7 mouse cellular contexts compared by ENCODE assay signal in genomic region chr12:100528246-100528645, GRCm38 (mm10). TPM values are rescaled to one million over a fixed set of nuclear protein-coding genes. Genes with fewer than 3 reads are reported as not detected.
DNase-seq lines count a peak whose midpoint lies in the region; ATAC-seq and TF ChIP-seq lines count a peak whose summit lies in the region.

No protein-coding gene starts in this region.

- H3K9me3 ChIP-seq in embryonic facial prominence, embryonic 10.5 days, result no peaks in the 10 kb centered on the region
- no peaks in the 10 kb centered on the region for H3K9me3 ChIP-seq in hindbrain, embryonic 14.5 days (ENCODE audit: control insufficient read depth, low read length)
- no peaks in the 10 kb centered on the region for H3K9me3 ChIP-seq in neural tube, embryonic 13.5 days

- H3K27me3 ChIP-seq in liver, adult 2 months (ENCODE audit: control insufficient read depth, insufficient read depth, low read length), result no peaks in the 10 kb centered on the region
- H3K27me3 ChIP-seq in embryonic facial prominence, embryonic 10.5 days (replicated peaks; ENCODE audit: low read depth, poor library complexity, severe bottlenecking), result no peaks in the 10 kb centered on the region
- no peaks in the 10 kb centered on the region for H3K27me3 ChIP-seq in hindbrain, embryonic 14.5 days (ENCODE audit: control insufficient read depth, insufficient read depth, low read length)
- H3K27me3 ChIP-seq in neural tube, embryonic 13.5 days, result no peaks in the 10 kb centered on the region

- H3K79me2 ChIP-seq in liver, adult 2 months (ENCODE audit: control insufficient read depth, insufficient read depth, low read length), result no peaks in the 10 kb centered on the region

- peak overlapping the region; percentile 54 for H3K4me2 ChIP-seq in hindbrain, embryonic 14.5 days (replicated peaks)
- peak overlapping the region; percentile 55 for H3K4me2 ChIP-seq in neural tube, embryonic 13.5 days

- no peak for TF ChIP-seq CTCF in liver, adult 2 months (IDR thresholded peaks at IDR 0.05; ENCODE audit: low read depth, low read length)

- no peak overlapping the region for H3K4me3 ChIP-seq in liver, adult 2 months (ENCODE audit: insufficient read depth, low read depth, low read length)
- no peak overlapping the region for H3K4me3 ChIP-seq in embryonic facial prominence, embryonic 10.5 days
- no peak overlapping the region for H3K4me3 ChIP-seq in hindbrain, embryonic 14.5 days (replicated peaks; ENCODE audit: low read length)
- H3K4me3 ChIP-seq in neural tube, embryonic 13.5 days, result peak overlapping the region; percentile 19

- no peak overlapping the region for H3K9ac ChIP-seq in liver, adult 2 months (ENCODE audit: low read depth, low read length)
- H3K9ac ChIP-seq in hindbrain, embryonic 14.5 days, result 0 out of 2 replicates have a peak overlapping the region, but pooled peaks have one; percentile 14
- peak overlapping the region; percentile 41; the same call in 1 of the 2 replicates for H3K9ac ChIP-seq in neural tube, embryonic 13.5 days

- WGBS in liver, adult 2 months, result 66% methylated on average over 3 of the region's 3 CpGs
- WGBS in embryonic facial prominence, embryonic 10.5 days, result 63% methylated on average over 3 of the region's 3 CpGs
- WGBS in hindbrain, embryonic 14.5 days, result 48% methylated on average over 3 of the region's 3 CpGs
- WGBS in neural tube, embryonic 13.5 days, result 20% methylated on average over 3 of the region's 3 CpGs

- TF ChIP-seq POLR2A in liver, adult 2 months (IDR thresholded peaks at IDR 0.05; ENCODE audit: extremely low read depth, insufficient read depth, low read length), result no peak

- H3K27ac ChIP-seq in liver, adult 2 months (replicated peaks; ENCODE audit: insufficient read depth, low read depth, low read length), result 0 out of 2 replicates have a peak overlapping the region, but pooled peaks have one; percentile 5
- peak overlapping the region; percentile 63 for H3K27ac ChIP-seq in embryonic facial prominence, embryonic 10.5 days (replicated peaks)
- no peak overlapping the region for H3K27ac ChIP-seq in hindbrain, embryonic 14.5 days
- 0 out of 2 replicates have a peak overlapping the region, but pooled peaks have one; percentile 25 for H3K27ac ChIP-seq in neural tube, embryonic 13.5 days (replicated peaks)

- DNase-seq in liver, adult 2 months (ENCODE audit: extremely low read depth, low read depth, low spot score), result no peak
- DNase-seq in liver, result no peak
- peak; percentile 5 for DNase-seq in embryonic facial prominence, embryonic 10.5 days (ENCODE audit: low spot score)
- no peak for DNase-seq in hindbrain, embryonic 14.5 days (ENCODE audit: low spot score)
- DNase-seq in left cerebral cortex, postnatal 36 days (ENCODE audit: low spot score in 2 of 2), result no peak
- no peak for DNase-seq in cerebellum, adult 18-20 months

- H3K4me1 ChIP-seq in liver, adult 2 months (ENCODE audit: control insufficient read depth, insufficient read depth, low read length), result peaks cover 2% of the 10 kb centered on the region; the same call in 1 of the 2 replicates
- H3K4me1 ChIP-seq in embryonic facial prominence, embryonic 10.5 days, result peaks cover 32% of the 10 kb centered on the region
- peaks cover 10% of the 10 kb centered on the region for H3K4me1 ChIP-seq in hindbrain, embryonic 14.5 days (replicated peaks; ENCODE audit: control insufficient read depth, insufficient read depth, low read length)
- H3K4me1 ChIP-seq in neural tube, embryonic 13.5 days (replicated peaks), result peaks cover 30% of the 10 kb centered on the region

- ATAC-seq in hindbrain, embryonic 14.5 days (ENCODE audit: low FRiP score), result 0 out of 2 replicates have a peak, but pooled peaks have one; percentile 12
- ATAC-seq in neural tube, embryonic 13.5 days (ENCODE audit: low read depth), result 0 out of 2 replicates have a peak, but pooled peaks have one; percentile 30

- intact Hi-C loops in left cerebral cortex, postnatal 36 days (cut with DNase I), result no loop called here

- H3K36me3 ChIP-seq in liver, adult 2 months (ENCODE audit: control insufficient read depth, insufficient read depth, low read length), result no peaks in the 10 kb centered on the region
- no peaks in the 10 kb centered on the region for H3K36me3 ChIP-seq in embryonic facial prominence, embryonic 10.5 days (replicated peaks)
- no peaks in the 10 kb centered on the region for H3K36me3 ChIP-seq in hindbrain, embryonic 14.5 days (replicated peaks; ENCODE audit: control insufficient read depth, insufficient read depth)
- H3K36me3 ChIP-seq in neural tube, embryonic 13.5 days, result no peaks in the 10 kb centered on the region

RNA-seq across cellular contexts. Expression of gene Ttc7b, which starts 7.6 kb away (rescaled TPM):
- total RNA-seq in liver, adult 2 months (2014; rRNA removed), result 7.7 and 10.1 TPM in 2 replicates
- polyA plus RNA-seq in liver, adult 2 months (2012; rRNA removed), result 10.7 and 10.9 TPM in 2 replicates
- polyA plus RNA-seq in embryonic facial prominence, embryonic 10.5 days (2016; fragmentation: Nextera tagmentation; extraction: Ambion mirVana), result 4.2 and 4.6 TPM in 2 replicates
- polyA plus RNA-seq in hindbrain, embryonic 14.5 days (2014; fragmentation: Nextera tagmentation; extraction: Ambion mirVana), result 12.2 and 12.4 TPM in 2 replicates
- 5.9 and 7.3 TPM in 2 replicates for polyA plus RNA-seq in neural tube, embryonic 13.5 days (2015; fragmentation: Nextera tagmentation; extraction: Ambion mirVana)
- 100 to 1,000 TPM; 229 to 246 TPM for total RNA-seq in left cerebral cortex, postnatal 36 days (2021)
